Mouse (Mus musculus): ENCODE results near the gene Tbc1d14. TPM values are rescaled to one million over a fixed set of nuclear protein-coding genes. Genes with fewer than 3 reads are reported as not detected.

The Tbc1d14 gene
- polyA plus RNA-seq, 1 experiment from 2014 or later, result 40.1 TPM

DNA sequence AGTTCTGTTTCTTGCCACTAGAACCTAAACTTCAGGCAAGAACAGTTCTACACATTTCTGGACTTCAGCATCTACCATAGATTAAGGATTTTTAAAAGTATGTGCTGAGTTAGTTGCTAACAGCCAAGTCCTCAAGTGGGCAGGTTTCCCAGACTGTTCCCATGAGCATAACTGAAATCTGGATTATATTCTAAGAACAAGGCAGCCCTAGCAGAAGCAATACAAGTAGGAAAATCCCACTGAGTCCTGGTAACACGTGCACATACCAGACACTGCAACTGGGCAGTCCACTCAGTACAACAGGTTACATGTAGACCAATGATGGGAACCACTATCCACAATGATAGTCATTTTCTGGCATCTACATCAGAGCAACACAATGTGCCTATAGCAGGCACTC is 17.3 kb downstream of the Tbc1d14 start:
- H3K36me3 ChIP-seq, result peaks cover 8% of the 10 kb centered on the region
- H3K4me3 ChIP-seq, result no peak overlapping the region
- H3K27me3 ChIP-seq, result no peaks in the 10 kb centered on the region
- H3K4me2 ChIP-seq, result no peak overlapping the region
- no peak overlapping the region for H3K27ac ChIP-seq
- no peak overlapping the region for H3K9ac ChIP-seq
- H3K4me1 ChIP-seq, result peaks cover 25% of the 10 kb centered on the region
- ATAC-seq (ENCODE audit: insufficient number of reproducible peaks, low FRiP score, low TSS enrichment, low read depth), result no peak
- no peaks in the 10 kb centered on the region for H3K9me3 ChIP-seq
- 59% methylated on average over 1 of the region's 1 CpGs for WGBS

DNA sequence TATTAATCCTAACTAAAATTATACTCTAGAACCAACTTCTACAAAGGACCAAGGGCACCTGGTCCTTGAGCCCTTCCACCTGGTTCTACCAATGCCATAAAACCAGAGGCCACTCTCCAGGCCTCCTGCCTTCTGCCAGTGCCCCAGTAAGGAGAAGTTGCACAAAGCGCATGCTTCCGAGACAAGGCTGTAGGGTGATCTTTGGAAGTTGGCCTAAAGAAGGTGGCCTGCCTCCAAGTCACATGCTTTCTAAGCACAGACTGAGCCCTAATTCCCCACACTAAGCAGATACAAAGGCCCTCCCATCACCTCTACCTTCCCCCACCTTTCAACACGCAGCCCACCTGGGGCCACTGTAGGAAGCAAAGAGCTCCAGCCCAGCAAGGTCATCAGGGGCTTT is 17.8 kb downstream of the Tbc1d14 start:
- no peak overlapping the region for H3K4me3 ChIP-seq
- 69% methylated on average over 3 of the region's 3 CpGs for WGBS
- no peaks in the 10 kb centered on the region for H3K27me3 ChIP-seq
- peak overlapping the region; percentile 43; the same call in 1 of the 2 replicates for H3K27ac ChIP-seq
- H3K4me1 ChIP-seq, result peaks cover 22% of the 10 kb centered on the region
- H3K9ac ChIP-seq, result no peak overlapping the region
- no peak for ATAC-seq (ENCODE audit: insufficient number of reproducible peaks, low FRiP score, low TSS enrichment, low read depth)
- peaks cover 12% of the 10 kb centered on the region for H3K36me3 ChIP-seq
- no peak overlapping the region for H3K4me2 ChIP-seq
- H3K9me3 ChIP-seq, result no peaks in the 10 kb centered on the region

DNA sequence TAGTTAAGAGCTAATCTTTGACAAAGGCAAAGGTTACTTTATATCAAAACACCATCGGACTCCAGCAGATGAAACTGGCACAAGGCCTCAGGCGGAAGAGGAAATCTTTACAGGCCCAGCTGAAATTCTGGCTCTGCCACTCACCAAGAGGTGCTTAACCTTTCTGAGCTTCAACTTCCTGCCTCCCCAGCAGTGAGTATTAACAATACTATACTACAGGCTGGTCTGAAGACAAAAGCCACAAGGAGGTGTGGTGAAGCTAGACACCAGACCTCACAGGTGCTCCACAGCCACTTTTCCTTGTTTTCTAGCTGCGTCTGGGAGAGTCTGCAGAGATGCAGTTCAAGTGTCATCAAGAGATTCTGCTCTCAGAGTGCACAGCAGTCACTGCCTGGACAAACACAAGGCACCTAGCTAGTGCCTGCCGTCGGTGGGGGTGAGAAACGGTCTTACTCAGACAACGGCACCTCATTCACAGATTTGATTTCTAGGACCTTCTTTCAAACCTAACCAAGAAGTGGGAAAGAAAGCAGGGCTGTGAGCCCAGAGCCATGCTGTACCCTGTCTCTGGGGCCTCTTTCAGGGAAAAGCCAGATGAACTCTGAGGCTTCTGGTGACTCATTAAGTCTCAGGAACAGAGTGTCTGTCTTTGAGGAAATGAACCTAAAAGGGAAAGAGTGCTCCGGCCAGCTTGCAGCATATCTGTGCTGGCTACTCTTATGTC is 18.8 kb downstream of the Tbc1d14 start:
- WGBS, result 47% methylated on average over 8 of the region's 8 CpGs
- Histone ChIP-seq H3K27me3 (no peaks in the 10 kb centered on the region), H3K4me2 (no peak overlapping the region), H3K4me3 (no peak overlapping the region), H3K9me3 (no peaks in the 10 kb centered on the region), H3K4me1 (peaks cover 22% of the 10 kb centered on the region), H3K9ac (no peak overlapping the region), H3K36me3 (peaks cover 12% of the 10 kb centered on the region), H3K27ac (peak overlapping the region; percentile 63)
- no peak for ATAC-seq (ENCODE audit: insufficient number of reproducible peaks, low FRiP score, low TSS enrichment, low read depth)

DNA sequence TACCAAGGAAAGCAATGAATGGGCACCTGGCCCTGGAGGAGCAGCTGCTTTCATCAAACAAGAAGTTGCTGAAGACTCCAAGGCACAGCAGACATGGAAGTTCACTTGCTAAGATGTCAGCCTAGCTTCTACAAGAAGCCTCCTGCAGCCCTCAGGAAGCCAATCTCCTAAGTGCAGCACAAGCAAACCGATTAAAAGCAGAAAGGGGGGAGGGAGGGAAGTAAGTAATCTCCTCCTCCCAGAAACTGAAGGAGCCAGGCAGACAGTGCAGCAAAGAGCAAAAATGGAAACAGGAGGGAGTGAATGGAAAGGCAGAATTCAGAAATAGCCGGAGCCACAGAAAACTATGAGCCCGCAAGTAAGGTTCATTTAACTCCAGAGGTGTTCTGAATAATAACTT is 19.7 kb downstream of the Tbc1d14 start:
- peaks cover 22% of the 10 kb centered on the region for H3K4me1 ChIP-seq
- H3K27ac ChIP-seq, result no peak overlapping the region
- WGBS, result 48% methylated on average over 3 of the region's 3 CpGs
- H3K9ac ChIP-seq, result no peak overlapping the region
- ATAC-seq (ENCODE audit: insufficient number of reproducible peaks, low FRiP score, low TSS enrichment, low read depth), result no peak
- no peak overlapping the region for H3K4me3 ChIP-seq
- no peaks in the 10 kb centered on the region for H3K9me3 ChIP-seq
- H3K27me3 ChIP-seq, result no peaks in the 10 kb centered on the region
- H3K36me3 ChIP-seq, result peaks cover 12% of the 10 kb centered on the region
- no peak overlapping the region for H3K4me2 ChIP-seq

DNA sequence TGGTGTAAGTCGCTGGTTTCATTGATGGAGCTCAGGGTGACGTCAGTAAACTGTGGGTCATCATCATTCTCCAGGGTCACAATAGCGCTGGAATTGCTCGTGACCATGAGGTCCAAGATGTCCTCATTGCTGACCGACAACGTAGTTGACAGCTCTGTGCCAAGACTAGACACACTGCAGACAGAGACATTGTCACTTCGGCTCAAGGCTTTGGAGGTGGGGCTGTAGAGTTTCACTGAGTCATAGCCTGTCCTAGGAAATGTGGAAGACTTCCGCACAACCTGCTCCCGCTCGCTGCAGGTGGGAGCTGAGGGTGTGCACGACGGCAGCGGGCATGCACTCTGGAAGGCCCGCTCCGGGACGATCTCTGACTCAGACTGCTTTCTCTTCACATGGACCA is 21.7 kb downstream of the Tbc1d14 start:
- Histone ChIP-seq H3K36me3 (peaks cover 12% of the 10 kb centered on the region), H3K4me3 (no peak overlapping the region), H3K27me3 (no peaks in the 10 kb centered on the region), H3K4me1 (peaks cover 22% of the 10 kb centered on the region), H3K9me3 (no peaks in the 10 kb centered on the region), H3K9ac (no peak overlapping the region), H3K4me2 (no peak overlapping the region), H3K27ac (no peak overlapping the region)
- ATAC-seq (ENCODE audit: insufficient number of reproducible peaks, low FRiP score, low TSS enrichment, low read depth), result no peak
- 93% methylated on average over 16 of the region's 16 CpGs for WGBS

DNA sequence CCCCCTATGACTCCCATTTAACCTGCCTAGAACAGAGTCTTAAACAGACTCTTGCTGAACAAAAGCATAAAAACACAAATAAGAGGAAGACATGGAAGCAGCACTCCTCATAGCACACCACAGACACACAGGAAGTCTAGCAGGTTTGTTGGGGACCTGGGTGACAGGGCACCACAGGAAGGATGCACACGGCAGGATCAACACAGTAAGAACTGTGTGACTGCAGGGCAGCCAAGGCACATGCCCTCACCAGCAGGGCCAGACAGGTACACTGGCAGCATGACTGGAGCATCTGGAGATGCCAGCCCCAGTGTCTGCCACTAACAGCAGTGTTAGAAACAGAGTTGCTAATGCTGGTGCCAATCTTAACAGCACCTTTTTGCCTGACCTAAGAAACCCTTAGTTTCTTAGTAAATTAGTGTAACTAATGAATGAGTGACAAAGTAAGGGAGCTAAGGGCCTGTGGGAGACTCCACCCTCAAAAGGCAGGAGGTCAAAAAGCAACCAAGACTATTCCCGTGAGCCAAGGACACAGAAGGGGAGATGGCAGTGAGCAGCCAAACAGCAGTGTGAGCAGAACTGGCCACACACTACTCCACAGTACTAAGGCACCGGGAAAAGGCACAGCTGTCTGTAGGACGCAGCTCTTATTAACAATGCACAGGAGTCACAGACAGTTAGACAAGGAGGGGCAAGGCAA is 22.4 kb downstream of the Tbc1d14 start:
- Histone ChIP-seq H3K27ac (no peak overlapping the region), H3K9me3 (no peaks in the 10 kb centered on the region), H3K36me3 (peaks cover 12% of the 10 kb centered on the region), H3K4me1 (peaks cover 22% of the 10 kb centered on the region), H3K27me3 (no peaks in the 10 kb centered on the region), H3K4me2 (no peak overlapping the region), H3K4me3 (no peak overlapping the region), H3K9ac (no peak overlapping the region)
- no peak for ATAC-seq (ENCODE audit: insufficient number of reproducible peaks, low FRiP score, low TSS enrichment, low read depth)
- 85% methylated on average over 4 of the region's 4 CpGs for WGBS

DNA sequence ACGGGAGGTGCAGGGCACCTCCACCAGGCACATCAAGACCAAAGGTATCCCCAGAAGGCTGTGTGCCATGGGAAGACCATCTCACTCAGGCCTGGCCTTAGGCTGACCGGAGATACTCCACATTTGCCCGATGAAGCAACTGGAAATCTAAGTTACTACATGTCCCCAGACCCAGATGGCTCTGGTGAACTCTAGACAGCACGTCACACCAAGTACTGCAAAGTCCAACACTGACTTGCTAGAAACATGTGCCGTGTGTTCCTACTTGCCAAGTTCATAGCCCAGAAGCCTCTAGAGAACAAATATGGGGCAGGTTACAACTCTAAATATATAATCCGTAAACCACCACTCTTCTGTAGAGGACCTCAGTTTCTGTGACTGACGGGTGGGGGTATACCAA is 23.0 kb downstream of the Tbc1d14 start:
- Histone ChIP-seq H3K36me3 (peaks cover 12% of the 10 kb centered on the region), H3K9me3 (no peaks in the 10 kb centered on the region), H3K27me3 (no peaks in the 10 kb centered on the region), H3K4me2 (no peak overlapping the region), H3K4me3 (no peak overlapping the region), H3K27ac (no peak overlapping the region), H3K4me1 (peaks cover 17% of the 10 kb centered on the region), H3K9ac (no peak overlapping the region)
- WGBS, result 91% methylated on average over 7 of the region's 7 CpGs
- ATAC-seq (ENCODE audit: insufficient number of reproducible peaks, low FRiP score, low TSS enrichment, low read depth), result no peak

DNA sequence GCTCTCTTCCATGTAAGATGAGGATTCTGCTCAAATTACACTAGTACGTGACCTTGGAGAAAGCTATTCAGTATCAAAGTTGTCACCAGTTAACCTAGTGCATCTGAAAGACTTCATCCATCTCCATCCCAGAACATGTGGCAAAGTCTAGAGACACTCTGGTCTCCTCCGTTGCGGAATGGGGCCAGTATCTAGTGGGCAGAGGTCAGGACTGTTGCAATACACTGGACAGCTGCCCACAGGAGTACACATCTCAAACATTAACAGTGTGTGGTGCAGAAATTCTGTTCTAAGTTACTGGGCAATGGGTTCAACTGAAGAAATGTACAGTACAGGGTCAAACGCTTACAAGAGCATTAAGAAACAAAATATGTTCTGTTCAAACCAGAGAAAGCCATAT is 25.0 kb downstream of the Tbc1d14 start:
- no peak overlapping the region for H3K4me3 ChIP-seq
- peaks cover 2% of the 10 kb centered on the region for H3K4me1 ChIP-seq
- H3K9me3 ChIP-seq, result no peaks in the 10 kb centered on the region
- WGBS, result 78% methylated on average over 4 of the region's 4 CpGs
- no peak for ATAC-seq (ENCODE audit: insufficient number of reproducible peaks, low FRiP score, low TSS enrichment, low read depth)
- H3K36me3 ChIP-seq, result peaks cover 12% of the 10 kb centered on the region
- no peak overlapping the region for H3K9ac ChIP-seq
- no peak overlapping the region for H3K4me2 ChIP-seq
- no peaks in the 10 kb centered on the region for H3K27me3 ChIP-seq
- no peak overlapping the region for H3K27ac ChIP-seq

DNA sequence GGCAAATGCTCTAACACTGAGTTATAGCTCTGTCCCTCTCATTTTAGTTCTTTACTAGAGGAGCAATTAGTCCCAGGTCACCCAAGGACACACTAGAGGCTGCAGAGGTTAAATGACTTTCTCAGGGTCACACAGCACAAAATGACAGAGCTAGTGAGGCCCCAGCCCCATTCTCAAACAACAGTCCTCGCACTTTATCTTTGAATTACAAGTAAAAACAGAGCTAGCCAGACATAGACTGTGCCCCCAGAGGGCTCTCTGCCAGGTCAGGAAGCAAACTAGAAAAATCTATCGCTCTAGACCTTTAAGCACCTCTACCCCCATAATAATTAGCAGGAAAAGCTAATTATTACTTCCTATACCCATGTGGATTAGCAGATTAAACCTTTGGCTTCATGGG is 25.4 kb downstream of the Tbc1d14 start:
- H3K4me2 ChIP-seq, result no peak overlapping the region
- H3K27me3 ChIP-seq, result no peaks in the 10 kb centered on the region
- no peak overlapping the region for H3K27ac ChIP-seq
- 66% methylated on average over 2 of the region's 2 CpGs for WGBS
- no peak overlapping the region for H3K4me3 ChIP-seq
- no peak for ATAC-seq (ENCODE audit: insufficient number of reproducible peaks, low FRiP score, low TSS enrichment, low read depth)
- no peaks in the 10 kb centered on the region for H3K4me1 ChIP-seq
- H3K36me3 ChIP-seq, result peaks cover 12% of the 10 kb centered on the region
- no peak overlapping the region for H3K9ac ChIP-seq
- H3K9me3 ChIP-seq, result no peaks in the 10 kb centered on the region

DNA sequence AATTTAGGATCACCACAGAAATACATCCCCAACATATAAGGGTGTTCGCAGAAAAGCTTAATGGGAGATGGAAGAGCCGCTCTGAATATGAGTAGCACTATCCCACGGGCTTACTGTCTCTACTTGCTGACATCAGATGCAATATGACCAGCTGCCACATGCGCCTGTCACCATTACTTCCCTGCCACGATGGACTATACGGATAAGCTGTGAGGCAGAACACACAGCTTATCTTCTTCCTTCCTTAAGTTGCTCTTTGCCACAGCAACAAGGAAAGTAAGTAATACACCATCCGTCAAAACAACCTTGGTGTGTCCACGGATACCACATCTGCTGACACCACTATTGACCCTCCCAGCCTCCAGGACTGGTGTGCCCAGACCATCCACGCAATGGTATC is 28.5 kb downstream of the Tbc1d14 start:
- no peaks in the 10 kb centered on the region for H3K36me3 ChIP-seq
- H3K27ac ChIP-seq, result no peak overlapping the region
- no peak overlapping the region for H3K4me3 ChIP-seq
- no peaks in the 10 kb centered on the region for H3K27me3 ChIP-seq
- ATAC-seq (ENCODE audit: insufficient number of reproducible peaks, low FRiP score, low TSS enrichment, low read depth), result no peak
- 87% methylated on average over 9 of the region's 9 CpGs for WGBS
- no peak overlapping the region for H3K4me2 ChIP-seq
- H3K9me3 ChIP-seq, result no peaks in the 10 kb centered on the region
- no peak overlapping the region for H3K9ac ChIP-seq
- H3K4me1 ChIP-seq, result peaks cover 8% of the 10 kb centered on the region; the same call in 1 of the 2 replicates

DNA sequence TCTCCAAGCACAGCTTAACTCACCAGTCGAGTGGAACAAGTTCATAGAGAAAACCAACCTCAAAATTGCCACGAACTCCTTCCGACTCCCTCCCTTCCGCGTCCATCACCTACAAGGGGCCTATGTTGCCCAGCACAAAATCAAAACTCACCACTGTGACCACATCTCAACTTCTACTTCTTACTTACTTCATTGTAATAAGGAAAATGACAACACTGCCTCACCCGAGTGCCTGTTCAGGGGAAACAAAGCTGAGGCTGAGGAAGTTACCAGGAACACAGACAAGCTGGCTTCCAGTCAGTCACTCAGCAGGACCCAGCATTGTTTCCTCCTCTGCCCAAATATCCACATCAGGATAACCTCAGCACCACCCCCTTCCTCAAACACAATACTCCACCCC is 29.3 kb downstream of the Tbc1d14 start:
- Histone ChIP-seq H3K27ac (no peak overlapping the region), H3K4me3 (no peak overlapping the region), H3K9ac (no peak overlapping the region), H3K36me3 (no peaks in the 10 kb centered on the region), H3K4me2 (no peak overlapping the region), H3K4me1 (peaks cover 10% of the 10 kb centered on the region; the same call in 1 of the 2 replicates), H3K9me3 (no peaks in the 10 kb centered on the region), H3K27me3 (no peaks in the 10 kb centered on the region)
- ATAC-seq (ENCODE audit: insufficient number of reproducible peaks, low FRiP score, low TSS enrichment, low read depth), result no peak
- WGBS, result 78% methylated on average over 6 of the region's 6 CpGs

DNA sequence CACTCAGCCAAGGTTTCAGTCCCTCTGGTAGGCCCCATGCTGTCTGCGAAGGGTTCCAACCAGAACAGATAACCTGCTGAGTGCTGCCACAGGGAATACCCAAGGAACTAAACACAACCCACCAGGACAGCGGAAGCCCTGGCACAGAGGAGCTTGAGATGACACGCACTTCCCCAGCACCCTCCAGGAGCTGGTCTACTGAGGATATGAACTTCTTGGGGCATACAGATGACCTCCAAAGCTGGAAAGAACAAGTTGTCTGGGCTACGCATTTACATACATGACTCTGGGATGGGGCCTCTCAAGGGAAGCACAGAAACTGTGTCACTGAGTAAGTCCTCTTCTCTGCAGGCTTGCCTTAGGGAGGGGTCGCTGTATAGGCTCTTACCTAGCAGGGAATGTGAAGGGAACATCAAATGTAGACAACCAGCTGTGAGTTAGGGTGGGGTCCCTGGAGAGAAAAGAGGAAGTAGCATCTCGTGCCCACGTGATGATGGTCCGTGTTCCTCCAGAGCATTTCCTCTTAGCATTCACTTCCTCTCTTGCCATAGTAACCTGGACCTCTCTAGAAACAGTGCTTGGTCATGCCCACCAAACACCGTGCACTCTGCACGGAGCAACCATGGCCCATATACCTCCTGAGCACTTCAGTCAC is 30.2 kb downstream of the Tbc1d14 start:
- Histone ChIP-seq H3K4me3 (no peak overlapping the region), H3K4me2 (no peak overlapping the region), H3K27ac (no peak overlapping the region), H3K4me1 (peaks cover 12% of the 10 kb centered on the region; the same call in 1 of the 2 replicates), H3K9ac (no peak overlapping the region), H3K9me3 (no peaks in the 10 kb centered on the region), H3K27me3 (no peaks in the 10 kb centered on the region), H3K36me3 (no peaks in the 10 kb centered on the region)
- WGBS, result 86% methylated on average over 10 of the region's 10 CpGs
- no peak for ATAC-seq (ENCODE audit: insufficient number of reproducible peaks, low FRiP score, low TSS enrichment, low read depth)
